Mouse (Mus musculus): ENCODE measurements around the gene A730049H05Rik. TPM values are rescaled to one million over a fixed set of nuclear protein-coding genes. Genes with fewer than 3 reads are reported as not detected.

The A730049H05Rik gene
- total RNA-seq, 1 experiment from 2014 or later, result not detected

GRCm38 (mm10) chr6:92869089-92869581, 52.9 kb downstream of the A730049H05Rik start, which contains the start of gene Gm15737:
TSS of gene Gm15737 (plus strand) at chr6:92869357.
- ATAC-seq (replicated peaks in 1 of 2; ENCODE audit: insufficient read depth in 1 of 2, low FRiP score in 2 of 2, low TSS enrichment in 1 of 2, low read depth in 1 of 2, poor library complexity in 2 of 2, severe bottlenecking in 2 of 2), result no peak

- no peak for ATAC-seq (replicated peaks in 1 of 2; ENCODE audit: insufficient read depth in 1 of 2, low FRiP score in 2 of 2, low TSS enrichment in 1 of 2, low read depth in 1 of 2, poor library complexity in 2 of 2, severe bottlenecking in 2 of 2)
These were observed 53.4 kb downstream of the A730049H05Rik start for GRCm38 (mm10) chr6:92869582-92870219.

GRCm38 (mm10) chr6:92871813-92872212, 55.5 kb downstream of the A730049H05Rik start:
- ATAC-seq (replicated peaks in 1 of 2; ENCODE audit: insufficient read depth in 1 of 2, low FRiP score in 2 of 2, low TSS enrichment in 1 of 2, low read depth in 1 of 2, poor library complexity in 2 of 2, severe bottlenecking in 2 of 2), result no peak

- no peak for ATAC-seq (replicated peaks in 1 of 2; ENCODE audit: insufficient read depth in 1 of 2, low FRiP score in 2 of 2, low TSS enrichment in 1 of 2, low read depth in 1 of 2, poor library complexity in 2 of 2, severe bottlenecking in 2 of 2)
These were observed 56.5 kb downstream of the A730049H05Rik start for GRCm38 (mm10) chr6:92872766-92873165.

GRCm38 (mm10) chr6:92874854-92875253, 58.6 kb downstream of the A730049H05Rik start:
- ATAC-seq (replicated peaks in 1 of 2; ENCODE audit: insufficient read depth in 1 of 2, low FRiP score in 2 of 2, low TSS enrichment in 1 of 2, low read depth in 1 of 2, poor library complexity in 2 of 2, severe bottlenecking in 2 of 2), result peak; percentile 38 to 65; a peak in 3 of 4 replicates

GRCm38 (mm10) chr6:92875340-92875739, 59.1 kb downstream of the A730049H05Rik start:
- ATAC-seq (replicated peaks in 1 of 2; ENCODE audit: insufficient read depth in 1 of 2, low FRiP score in 2 of 2, low TSS enrichment in 1 of 2, low read depth in 1 of 2, poor library complexity in 2 of 2, severe bottlenecking in 2 of 2), result no peak

- ATAC-seq (replicated peaks in 1 of 2; ENCODE audit: insufficient read depth in 1 of 2, low FRiP score in 2 of 2, low TSS enrichment in 1 of 2, low read depth in 1 of 2, poor library complexity in 2 of 2, severe bottlenecking in 2 of 2), result peak; percentile 15 to 51; a peak in 2 of 4 replicates
These were observed 59.8 kb downstream of the A730049H05Rik start for GRCm38 (mm10) chr6:92876121-92876520.

- no peak for ATAC-seq (replicated peaks in 1 of 2; ENCODE audit: insufficient read depth in 1 of 2, low FRiP score in 2 of 2, low TSS enrichment in 1 of 2, low read depth in 1 of 2, poor library complexity in 2 of 2, severe bottlenecking in 2 of 2)
These were observed 61.0 kb downstream of the A730049H05Rik start for GRCm38 (mm10) chr6:92877236-92877635.

GRCm38 (mm10) chr6:92878771-92879170, 62.5 kb downstream of the A730049H05Rik start:
- ATAC-seq (replicated peaks in 1 of 2; ENCODE audit: insufficient read depth in 1 of 2, low FRiP score in 2 of 2, low TSS enrichment in 1 of 2, low read depth in 1 of 2, poor library complexity in 2 of 2, severe bottlenecking in 2 of 2), result no peak

- no peak for ATAC-seq (replicated peaks in 1 of 2; ENCODE audit: insufficient read depth in 1 of 2, low FRiP score in 2 of 2, low TSS enrichment in 1 of 2, low read depth in 1 of 2, poor library complexity in 2 of 2, severe bottlenecking in 2 of 2)
These were observed 63.5 kb downstream of the A730049H05Rik start for GRCm38 (mm10) chr6:92879700-92880265.

GRCm38 (mm10) chr6:92882446-92882845, 66.2 kb downstream of the A730049H05Rik start:
- ATAC-seq (replicated peaks in 1 of 2; ENCODE audit: insufficient read depth in 1 of 2, low FRiP score in 2 of 2, low TSS enrichment in 1 of 2, low read depth in 1 of 2, poor library complexity in 2 of 2, severe bottlenecking in 2 of 2), result peak; percentile 25 to 42; a peak in 2 of 4 replicates

- no peak for ATAC-seq (replicated peaks in 1 of 2; ENCODE audit: insufficient read depth in 1 of 2, low FRiP score in 2 of 2, low TSS enrichment in 1 of 2, low read depth in 1 of 2, poor library complexity in 2 of 2, severe bottlenecking in 2 of 2)
These were observed 67.0 kb downstream of the A730049H05Rik start for GRCm38 (mm10) chr6:92883131-92883900.

GRCm38 (mm10) chr6:92891535-92891934, 75.3 kb downstream of the A730049H05Rik start:
- no peak for ATAC-seq (replicated peaks in 1 of 2; ENCODE audit: insufficient read depth in 1 of 2, low FRiP score in 2 of 2, low TSS enrichment in 1 of 2, low read depth in 1 of 2, poor library complexity in 2 of 2, severe bottlenecking in 2 of 2)

Other genes with a start within 250 kb of the A730049H05Rik start
- 0.05 TPM in 1 of 2 replicates, not detected in the other for gene Prickle2, start 110.3 kb upstream of the A730049H05Rik start, total RNA-seq (2017)
- gene Gm15737, start 52.9 kb downstream of the A730049H05Rik start, total RNA-seq (2017), result not detected in 2 replicates
- 0.60 TPM in 1 of 2 replicates, not detected in the other for gene Adamts9, start 127.0 kb downstream of the A730049H05Rik start, total RNA-seq (2017)

Data from hematopoietic stem cell, adult 5-6 weeks (primary cell).